Mouse (Mus musculus): ENCODE measurements around the gene Numa1. TPM values are rescaled to one million over a fixed set of nuclear protein-coding genes. Genes with fewer than 3 reads are reported as not detected.
"Not testable (repeated sequence)": the region's sequence is repeated elsewhere in the genome, so short reads cannot be mapped to it uniquely, and the experiment has no call there.

The Numa1 gene
- polyA plus RNA-seq, 1 experiment from 2014 or later, result 30.1 TPM

GRCm38 (mm10) chr7:102042314-102042713 is 108.4 kb downstream of the Numa1 start:
- H3K9me3 ChIP-seq (replicated peaks), result no peaks in the 10 kb centered on the region
- ATAC-seq (ENCODE audit: insufficient read depth), result no peak
- WGBS (ENCODE audit: insufficient replicate concordance), result 64% methylated on average over 2 of the region's 2 CpGs

GRCm38 (mm10) chr7:102048524-102048923 is 114.6 kb downstream of the Numa1 start:
- not testable (repeated sequence) for ATAC-seq (ENCODE audit: insufficient read depth); H3K9ac ChIP-seq; H3K27ac ChIP-seq (replicated peaks); H3K4me2 ChIP-seq; H3K4me3 ChIP-seq (replicated peaks); H3K27me3 ChIP-seq; H3K4me1 ChIP-seq (replicated peaks); H3K9me3 ChIP-seq (replicated peaks)
- H3K36me3 ChIP-seq (replicated peaks), result 0 out of 2 replicates have a peak, but pooled peaks cover 13% of the 10 kb centered on the region

More at GRCm38 (mm10) chr7:102042314-102042713, 108.4 kb downstream of the Numa1 start:
- Histone ChIP-seq H3K36me3 (replicated peaks) (peaks cover 50% of the 10 kb centered on the region), H3K27me3 (no peaks in the 10 kb centered on the region), H3K9ac (no peak overlapping the region), H3K4me1 (replicated peaks) (no peaks in the 10 kb centered on the region), H3K4me3 (replicated peaks) (no peak overlapping the region), H3K27ac (replicated peaks) (no peak overlapping the region), H3K4me2 (no peak overlapping the region)

GRCm38 (mm10) chr7:102061353-102061752 is 127.4 kb downstream of the Numa1 start:
- ATAC-seq (ENCODE audit: insufficient read depth), result no peak
- Histone ChIP-seq H3K36me3 (replicated peaks) (peaks cover 25% of the 10 kb centered on the region), H3K27ac (replicated peaks) (no peak overlapping the region), H3K27me3 (no peaks in the 10 kb centered on the region), H3K9me3 (replicated peaks) (no peaks in the 10 kb centered on the region), H3K9ac (no peak overlapping the region), H3K4me2 (no peak overlapping the region), H3K4me1 (replicated peaks) (peaks cover 44% of the 10 kb centered on the region), H3K4me3 (replicated peaks) (no peak overlapping the region)
- WGBS (ENCODE audit: insufficient replicate concordance), result 39% methylated on average over 3 of the region's 3 CpGs

- H3K4me3 ChIP-seq (replicated peaks), result no peak overlapping the region
- H3K9ac ChIP-seq, result no peak overlapping the region
- ATAC-seq (ENCODE audit: insufficient read depth), result no peak
- peaks cover 49% of the 10 kb centered on the region for H3K4me1 ChIP-seq (replicated peaks)
- 58% methylated on average over 1 of the region's 1 CpGs for WGBS (ENCODE audit: insufficient replicate concordance)
- no peaks in the 10 kb centered on the region for H3K9me3 ChIP-seq (replicated peaks)
- H3K36me3 ChIP-seq (replicated peaks), result peaks cover 19% of the 10 kb centered on the region
- H3K4me2 ChIP-seq, result peak overlapping the region; percentile 16
- H3K27me3 ChIP-seq, result no peaks in the 10 kb centered on the region
- H3K27ac ChIP-seq (replicated peaks), result no peak overlapping the region; the same call in 1 of the 2 replicates
These were observed 128.3 kb downstream of the Numa1 start for GRCm38 (mm10) chr7:102062203-102062602.

- Histone ChIP-seq H3K4me1 (replicated peaks) (peaks cover 52% of the 10 kb centered on the region), H3K36me3 (replicated peaks) (peaks cover 8% of the 10 kb centered on the region), H3K4me3 (replicated peaks) (peak overlapping the region; percentile 70), H3K27ac (replicated peaks) (no peak overlapping the region), H3K9ac (peak overlapping the region; percentile 64; the same call in 1 of the 2 replicates), H3K4me2 (peak overlapping the region; percentile 81), H3K9me3 (replicated peaks) (no peaks in the 10 kb centered on the region), H3K27me3 (no peaks in the 10 kb centered on the region)
- 43% methylated on average over 9 of the region's 9 CpGs for WGBS (ENCODE audit: insufficient replicate concordance)
- ATAC-seq (ENCODE audit: insufficient read depth), result no peak
These were observed 130.0 kb downstream of the Numa1 start for GRCm38 (mm10) chr7:102063891-102064290.

Other genes starting within 250 kb of the Numa1 start
- not detected in 2 replicates for gene Phox2a, start 115.8 kb upstream of the Numa1 start, polyA plus RNA-seq (2015; fragmentation: Nextera tagmentation; extraction: Ambion mirVana)
- 6.3 and 7.0 TPM in 2 replicates for gene Inppl1, start 95.9 kb upstream of the Numa1 start, polyA plus RNA-seq (2015; fragmentation: Nextera tagmentation; extraction: Ambion mirVana)
- 6.1 and 7.7 TPM in 2 replicates for gene Folr2, start 76.9 kb upstream of the Numa1 start, polyA plus RNA-seq (2015; fragmentation: Nextera tagmentation; extraction: Ambion mirVana)
- 44.5 and 48.0 TPM in 2 replicates for gene Anapc15, start 70.4 kb upstream of the Numa1 start, polyA plus RNA-seq (2015; fragmentation: Nextera tagmentation; extraction: Ambion mirVana)
- gene Folr1, start 63.3 kb upstream of the Numa1 start, polyA plus RNA-seq (2015; fragmentation: Nextera tagmentation; extraction: Ambion mirVana), result 0.24 and 0.62 TPM in 2 replicates
- gene Lamtor1, start 28.2 kb upstream of the Numa1 start, polyA plus RNA-seq (2015; fragmentation: Nextera tagmentation; extraction: Ambion mirVana), result 68.8 and 69.0 TPM in 2 replicates
- 0.08 and 0.15 TPM in 2 replicates for gene Tomt, start 27.8 kb upstream of the Numa1 start, polyA plus RNA-seq (2015; fragmentation: Nextera tagmentation; extraction: Ambion mirVana)
- 1.6 and 1.7 TPM in 2 replicates for gene Lrrc51, start 216 bp upstream of the Numa1 start, polyA plus RNA-seq (2015; fragmentation: Nextera tagmentation; extraction: Ambion mirVana)
- gene Il18bp, start 84.6 kb downstream of the Numa1 start, polyA plus RNA-seq (2015; fragmentation: Nextera tagmentation; extraction: Ambion mirVana), result 22.9 and 31.8 TPM in 2 replicates
- gene Rnf121, start 131.4 kb downstream of the Numa1 start, polyA plus RNA-seq (2015; fragmentation: Nextera tagmentation; extraction: Ambion mirVana), result 11.5 and 14.4 TPM in 2 replicates
- 11.4 and 13.3 TPM in 2 replicates for gene Xndc1, start 131.4 kb downstream of the Numa1 start, polyA plus RNA-seq (2015; fragmentation: Nextera tagmentation; extraction: Ambion mirVana)
- gene Xntrpc, start 131.6 kb downstream of the Numa1 start, polyA plus RNA-seq (2015; fragmentation: Nextera tagmentation; extraction: Ambion mirVana), result 0.30 TPM in 1 of 2 replicates, not detected in the other
- 0.36 TPM in 1 of 2 replicates, not detected in the other for gene Trpc2, start 149.0 kb downstream of the Numa1 start, polyA plus RNA-seq (2015; fragmentation: Nextera tagmentation; extraction: Ambion mirVana)
- 0.77 and 1.6 TPM in 2 replicates for gene Art1, start 167.6 kb downstream of the Numa1 start, polyA plus RNA-seq (2015; fragmentation: Nextera tagmentation; extraction: Ambion mirVana)
- gene Art5, start 175.4 kb downstream of the Numa1 start, polyA plus RNA-seq (2015; fragmentation: Nextera tagmentation; extraction: Ambion mirVana), result 0.25 and 0.30 TPM in 2 replicates
- gene Chrna10, start 182.7 kb downstream of the Numa1 start, polyA plus RNA-seq (2015; fragmentation: Nextera tagmentation; extraction: Ambion mirVana), result not detected in 2 replicates